10 mouse cellular contexts compared by ENCODE assay signal in the genomic region with DNA sequence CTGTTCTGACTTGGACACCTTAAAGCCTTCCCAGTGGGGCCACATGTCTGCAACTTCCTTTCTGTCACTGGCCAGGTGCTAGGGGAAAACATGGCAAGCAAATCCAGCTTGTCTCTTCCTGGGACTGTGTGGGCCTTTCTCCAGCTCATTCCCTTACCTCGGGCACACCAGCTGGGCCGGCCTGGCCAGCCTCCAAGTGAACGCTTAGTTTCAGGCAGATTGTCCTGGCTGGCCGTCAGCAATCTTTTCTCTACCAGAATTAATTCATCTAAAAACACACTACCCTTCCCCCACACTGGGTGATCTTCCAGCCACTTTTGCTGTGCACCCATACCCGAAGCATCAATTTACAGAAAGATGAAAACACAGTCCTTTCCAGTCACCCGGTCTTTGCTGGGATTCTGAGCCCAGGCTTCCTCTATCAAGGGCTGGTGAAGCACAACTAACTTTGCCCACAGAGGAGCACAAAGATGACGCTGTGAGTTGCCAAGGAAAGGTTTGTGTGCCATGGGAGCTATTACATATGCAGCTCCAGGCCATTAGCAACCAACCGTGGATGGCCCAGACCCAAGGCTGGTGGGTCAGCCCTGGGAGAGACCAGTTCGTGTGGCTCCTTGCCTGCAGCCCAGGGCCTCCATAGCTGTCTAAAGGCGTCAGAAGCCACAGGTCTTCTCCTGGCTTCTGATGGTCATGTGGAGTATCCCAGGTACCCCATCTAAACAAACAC.
A peak's percentile ranks its signal among the peaks of the same experiment; 100 is the strongest.
DNase-seq lines count a peak whose midpoint lies in the region; ATAC-seq and TF ChIP-seq lines count a peak whose summit lies in the region.
"Had no signal": no experiment of that assay in that cellular context is flagged by ENCODE, and none has a peak within 500 bp of the region (broad histone marks: within the 10 kb centered on the region; RNA-seq: fewer than 3 reads in every experiment).

No protein-coding gene starts in this region.

- no peak overlapping the region for H3K27ac ChIP-seq in intestine, embryonic 15.5 days
- H3K27ac ChIP-seq in intestine, postnatal 0 days (ENCODE audit: low read depth, low read length): no peak overlapping the region
- H3K27ac ChIP-seq in forebrain, embryonic 14.5 days (ENCODE audit: low read depth, low read length): peak overlapping the region; percentile 88
- H3K27ac ChIP-seq in hindbrain, embryonic 14.5 days: peak overlapping the region; percentile 44

- peak; percentile 78 for DNase-seq in adrenal gland, postnatal 10 days
- peak; percentile 96 for DNase-seq in forebrain, embryonic 14.5 days (ENCODE audit: low spot score)
- peak; percentile 76 for DNase-seq in hindbrain, embryonic 14.5 days (ENCODE audit: low spot score)
- peak; percentile 89 to 91 for DNase-seq in left cerebral cortex, postnatal 10 days (ENCODE audit: extremely low spot score in 1 of 2, low spot score in 2 of 2)
- DNase-seq in retina, postnatal 1 day: peak; percentile 40
- no peak for DNase-seq in embryo, embryonic 10.5 days (ENCODE audit: low spot score)

- H3K4me1 ChIP-seq in intestine, embryonic 15.5 days (replicated peaks): peaks cover 10% of the 10 kb centered on the region
- H3K4me1 ChIP-seq in intestine, postnatal 0 days (replicated peaks; ENCODE audit: control insufficient read depth, insufficient read depth, low read length): no peaks in the 10 kb centered on the region
- H3K4me1 ChIP-seq in forebrain, embryonic 14.5 days (ENCODE audit: control insufficient read depth, insufficient read depth, low read length): peaks cover 33% of the 10 kb centered on the region
- peaks cover 24% of the 10 kb centered on the region for H3K4me1 ChIP-seq in hindbrain, embryonic 14.5 days (replicated peaks; ENCODE audit: control insufficient read depth, insufficient read depth, low read length)
- H3K4me1 ChIP-seq: megakaryocyte, embryonic 14.5 days had no signal

- 0 out of 2 replicates have a peak, but pooled peaks have one; percentile 17 for ATAC-seq in intestine, embryonic 15.5 days
- no peak for ATAC-seq in intestine, postnatal 0 days
- peak; percentile 94 for ATAC-seq in forebrain, embryonic 14.5 days
- peak; percentile 82 for ATAC-seq in hindbrain, embryonic 14.5 days (ENCODE audit: low FRiP score)

- no peaks in the 10 kb centered on the region for H3K9me3 ChIP-seq in intestine, embryonic 15.5 days
- H3K9me3 ChIP-seq in intestine, postnatal 0 days (ENCODE audit: control insufficient read depth): no peaks in the 10 kb centered on the region
- H3K9me3 ChIP-seq in forebrain, embryonic 14.5 days (replicated peaks; ENCODE audit: control insufficient read depth, low read length): no peaks in the 10 kb centered on the region
- H3K9me3 ChIP-seq in hindbrain, embryonic 14.5 days (ENCODE audit: control insufficient read depth, low read length): no peaks in the 10 kb centered on the region

- H3K4me2 ChIP-seq in intestine, embryonic 15.5 days (replicated peaks): no peak overlapping the region
- H3K4me2 ChIP-seq in intestine, postnatal 0 days (replicated peaks; ENCODE audit: low read depth): no peak overlapping the region
- peak overlapping the region; percentile 14; the same call in 1 of the 2 replicates for H3K4me2 ChIP-seq in forebrain, embryonic 14.5 days (ENCODE audit: low read length)
- no peak overlapping the region for H3K4me2 ChIP-seq in hindbrain, embryonic 14.5 days (replicated peaks)

- intact Hi-C loops in left cerebral cortex, postnatal 10 days (cut with DNase I): no loop called here

- H3K4me3 ChIP-seq in intestine, embryonic 15.5 days (replicated peaks): no peak overlapping the region
- no peak overlapping the region for H3K4me3 ChIP-seq in intestine, postnatal 0 days (ENCODE audit: low read depth, low read length)
- no peak overlapping the region for H3K4me3 ChIP-seq in forebrain, embryonic 14.5 days (ENCODE audit: low read depth, low read length)
- H3K4me3 ChIP-seq in hindbrain, embryonic 14.5 days (replicated peaks; ENCODE audit: low read length): no peak overlapping the region
- H3K4me3 ChIP-seq: megakaryocyte, embryonic 14.5 days had no signal

- TF ChIP-seq CTCF in intestine, postnatal 0 days (IDR thresholded peaks at IDR 0.05; ENCODE audit: low read depth): no peak

- H3K27me3 ChIP-seq in intestine, embryonic 15.5 days (replicated peaks): no peaks in the 10 kb centered on the region
- no peaks in the 10 kb centered on the region for H3K27me3 ChIP-seq in intestine, postnatal 0 days (replicated peaks; ENCODE audit: control insufficient read depth, insufficient read depth, low read length)
- no peaks in the 10 kb centered on the region for H3K27me3 ChIP-seq in forebrain, embryonic 14.5 days (replicated peaks; ENCODE audit: control insufficient read depth, insufficient read depth, low read length)
- no peaks in the 10 kb centered on the region for H3K27me3 ChIP-seq in hindbrain, embryonic 14.5 days (ENCODE audit: control insufficient read depth, insufficient read depth, low read length)
- H3K27me3 ChIP-seq: CH12.LX had no signal

- H3K9ac ChIP-seq in intestine, embryonic 15.5 days: no peak overlapping the region
- no peak overlapping the region for H3K9ac ChIP-seq in intestine, postnatal 0 days (ENCODE audit: low read depth, low read length)
- H3K9ac ChIP-seq in forebrain, embryonic 14.5 days (ENCODE audit: low read length): no peak overlapping the region
- no peak overlapping the region for H3K9ac ChIP-seq in hindbrain, embryonic 14.5 days

- 58% methylated on average over 10 of the region's 10 CpGs for WGBS in intestine, embryonic 15.5 days
- 59% methylated on average over 10 of the region's 10 CpGs for WGBS in intestine, postnatal 0 days
- WGBS in forebrain, embryonic 14.5 days: 20% methylated on average over 10 of the region's 10 CpGs
- 45% methylated on average over 10 of the region's 10 CpGs for WGBS in hindbrain, embryonic 14.5 days

- no peaks in the 10 kb centered on the region for H3K36me3 ChIP-seq in intestine, embryonic 15.5 days
- no peaks in the 10 kb centered on the region for H3K36me3 ChIP-seq in intestine, postnatal 0 days (ENCODE audit: control insufficient read depth, insufficient read depth)
- H3K36me3 ChIP-seq in forebrain, embryonic 14.5 days (ENCODE audit: control insufficient read depth, insufficient read depth, low read length): peaks cover 7% of the 10 kb centered on the region; the same call in 1 of the 2 replicates
- no peaks in the 10 kb centered on the region for H3K36me3 ChIP-seq in hindbrain, embryonic 14.5 days (replicated peaks; ENCODE audit: control insufficient read depth, insufficient read depth)

Comparison
In these comparisons a context has a peak if more than half of its experiments do, and no peak if none do; other contexts are left out.
1. H3K27ac ChIP-seq: peak in forebrain, embryonic 14.5 days (single experiment) and hindbrain, embryonic 14.5 days (single experiment); none in intestine, embryonic 15.5 days (single experiment) and intestine, postnatal 0 days (single experiment).